Mouse (Mus musculus) urinary bladder, adult 18-20 months (tissue): ENCODE measurements around the gene Ssna1.
"Not testable (repeated sequence)": the region's sequence is repeated elsewhere in the genome, so short reads cannot be mapped to it uniquely, and the experiment has no call there.

ENCODE experiments used
- DNase-seq, 2 experiments: peaks; one replicate each; pipeline ENCODE4 v3.0.0; 2022; ENCODE audit warnings: low spot score in 2 of 2, mixed read lengths in 2 of 2

The Ssna1 gene

GRCm38 (mm10) chr2:25262291-25262767 is 9.9 kb downstream of the Ssna1 start, which contains the start of gene Tprn:
Gene Tprn (plus strand): TSS chr2:25262618.
- DNase-seq, result peak; percentile 86 to 91

GRCm38 (mm10) chr2:25261870-25262269 is 10.4 kb downstream of the Ssna1 start:
- DNase-seq, result no peak

GRCm38 (mm10) chr2:25258887-25259286 is 13.4 kb downstream of the Ssna1 start:
- DNase-seq, result no peak

- DNase-seq, result not testable (repeated sequence)
These were observed 15.0 kb downstream of the Ssna1 start for GRCm38 (mm10) chr2:25257250-25257649.

GRCm38 (mm10) chr2:25256443-25257109 is 15.7 kb downstream of the Ssna1 start:
- not testable (repeated sequence) for DNase-seq

- peak; percentile 77 to 86 for DNase-seq
These were observed 16.9 kb downstream of the Ssna1 start, which contains the start of gene Tmem203 for GRCm38 (mm10) chr2:25255284-25255779. Gene Tmem203 (plus strand): TSS chr2:25255439.

- DNase-seq, result no peak
These were observed 19.9 kb downstream of the Ssna1 start for GRCm38 (mm10) chr2:25252331-25252730.

GRCm38 (mm10) chr2:25246183-25247072 is 25.8 kb downstream of the Ssna1 start, which contains the start of gene AL732309.1:
Gene AL732309.1 (minus strand): TSS chr2:25246863.
- peak in 1 of 2 experiments; percentile 52 for DNase-seq

GRCm38 (mm10) chr2:25244144-25244543 is 28.1 kb downstream of the Ssna1 start:
- no peak for DNase-seq

- DNase-seq, result no peak
These were observed 28.9 kb downstream of the Ssna1 start for GRCm38 (mm10) chr2:25243342-25243741.

- DNase-seq, result no peak
These were observed 30.1 kb downstream of the Ssna1 start, which contains the start of the genes Rnf208 and Cysrt1 for GRCm38 (mm10) chr2:25242101-25242506. Gene Rnf208 (plus strand): TSS chr2:25242255. Gene Cysrt1 (minus strand): TSS chr2:25242452.

- no peak for DNase-seq
These were observed 30.8 kb downstream of the Ssna1 start for GRCm38 (mm10) chr2:25241438-25241775.

GRCm38 (mm10) chr2:25240723-25241437 is 31.4 kb downstream of the Ssna1 start:
- peak in 1 of 2 experiments; percentile 59 for DNase-seq

GRCm38 (mm10) chr2:25240310-25240709 is 31.9 kb downstream of the Ssna1 start:
- no peak for DNase-seq

GRCm38 (mm10) chr2:25239766-25240165 is 32.5 kb downstream of the Ssna1 start:
- no peak for DNase-seq

- DNase-seq, result no peak
These were observed 34.1 kb downstream of the Ssna1 start for GRCm38 (mm10) chr2:25238106-25238505.

GRCm38 (mm10) chr2:25237522-25237921 is 34.7 kb downstream of the Ssna1 start:
- peak; percentile 64 to 75 for DNase-seq

GRCm38 (mm10) chr2:25236614-25237013 is 35.6 kb downstream of the Ssna1 start, which contains the start of gene Rnf224:
Gene Rnf224 (minus strand): TSS chr2:25236787.
- no peak for DNase-seq

GRCm38 (mm10) chr2:25234551-25235220 is 37.6 kb downstream of the Ssna1 start:
- no peak for DNase-seq

GRCm38 (mm10) chr2:25234050-25234449 is 38.2 kb downstream of the Ssna1 start, which contains the start of gene Slc34a3:
Gene Slc34a3 (minus strand): TSS chr2:25234364.
- DNase-seq, result no peak

GRCm38 (mm10) chr2:25233421-25233820 is 38.8 kb downstream of the Ssna1 start:
- DNase-seq, result no peak
